ENCODE assay signal across 17 mouse cellular contexts in genomic region chr2:180532386-180532995, GRCm38 (mm10). TPM values are rescaled to one million over a fixed set of nuclear protein-coding genes. Genes with fewer than 3 reads are reported as not detected.
DNase-seq lines count a peak whose midpoint lies in the region; ATAC-seq and TF ChIP-seq lines count a peak whose summit lies in the region.
"Had no signal": no experiment of that assay in that cellular context is flagged by ENCODE, and none has a peak within 500 bp of the region (broad histone marks: within the 10 kb centered on the region; RNA-seq: fewer than 3 reads in every experiment).

No protein-coding gene starts in this region.

- H3K27ac ChIP-seq in forebrain, embryonic 12.5 days, result peak overlapping the region; percentile 59; the same call in 1 of the 2 replicates
- H3K27ac ChIP-seq in forebrain, embryonic 11.5 days (ENCODE audit: low read depth, low read length), result no peak overlapping the region
- H3K27ac ChIP-seq in intestine, embryonic 14.5 days (ENCODE audit: low read depth), result peak overlapping the region; percentile 30; the same call in 1 of the 2 replicates
- H3K27ac ChIP-seq in intestine, postnatal 0 days (ENCODE audit: low read depth, low read length), result no peak overlapping the region
- 0 out of 2 replicates have a peak overlapping the region, but pooled peaks have one; percentile 19 for H3K27ac ChIP-seq in intestine, embryonic 15.5 days
- H3K27ac ChIP-seq: heart, embryonic 13.5 days; left cerebral cortex, adult 2 months; limb, embryonic 13.5 days had no signal

- peaks cover 48% of the 10 kb centered on the region for H3K27me3 ChIP-seq in forebrain, embryonic 12.5 days
- H3K27me3 ChIP-seq in forebrain, embryonic 11.5 days (ENCODE audit: control insufficient read depth, insufficient read depth, low read length), result no peaks in the 10 kb centered on the region; the same call in 1 of the 2 replicates
- H3K27me3 ChIP-seq in intestine, embryonic 14.5 days (replicated peaks; ENCODE audit: control insufficient read depth, insufficient read depth, low read length), result no peaks in the 10 kb centered on the region
- H3K27me3 ChIP-seq in intestine, postnatal 0 days (replicated peaks; ENCODE audit: control insufficient read depth, insufficient read depth, low read length), result no peaks in the 10 kb centered on the region
- peaks cover 3% of the 10 kb centered on the region; the same call in 1 of the 2 replicates for H3K27me3 ChIP-seq in intestine, embryonic 15.5 days (replicated peaks)

- no peaks in the 10 kb centered on the region for H3K36me3 ChIP-seq in forebrain, embryonic 12.5 days (replicated peaks)
- no peaks in the 10 kb centered on the region for H3K36me3 ChIP-seq in forebrain, embryonic 11.5 days (ENCODE audit: control insufficient read depth, insufficient read depth, low read length)
- no peaks in the 10 kb centered on the region for H3K36me3 ChIP-seq in intestine, embryonic 14.5 days (ENCODE audit: control insufficient read depth, insufficient read depth, low read length)
- H3K36me3 ChIP-seq in intestine, postnatal 0 days (ENCODE audit: control insufficient read depth, insufficient read depth), result no peaks in the 10 kb centered on the region
- no peaks in the 10 kb centered on the region for H3K36me3 ChIP-seq in intestine, embryonic 15.5 days
- H3K36me3 ChIP-seq: G1E; heart, embryonic 13.5 days; limb, embryonic 13.5 days had no signal

- H3K9me3 ChIP-seq in forebrain, embryonic 12.5 days, result no peaks in the 10 kb centered on the region
- no peaks in the 10 kb centered on the region for H3K9me3 ChIP-seq in forebrain, embryonic 11.5 days (ENCODE audit: control insufficient read depth, low read length)
- no peaks in the 10 kb centered on the region for H3K9me3 ChIP-seq in intestine, embryonic 14.5 days (ENCODE audit: control insufficient read depth, low read length)
- H3K9me3 ChIP-seq in intestine, postnatal 0 days (ENCODE audit: control insufficient read depth), result no peaks in the 10 kb centered on the region
- H3K9me3 ChIP-seq in intestine, embryonic 15.5 days, result no peaks in the 10 kb centered on the region
- H3K9me3 ChIP-seq: G1E; heart, embryonic 13.5 days; limb, embryonic 13.5 days had no signal

- H3K4me2 ChIP-seq in forebrain, embryonic 12.5 days, result no peak overlapping the region
- no peak overlapping the region for H3K4me2 ChIP-seq in forebrain, embryonic 11.5 days (ENCODE audit: low read depth, low read length, severe bottlenecking)
- H3K4me2 ChIP-seq in intestine, embryonic 14.5 days (ENCODE audit: low read length), result no peak overlapping the region
- no peak overlapping the region for H3K4me2 ChIP-seq in intestine, postnatal 0 days (replicated peaks; ENCODE audit: low read depth)
- H3K4me2 ChIP-seq in intestine, embryonic 15.5 days (replicated peaks), result no peak overlapping the region
- H3K4me2 ChIP-seq: heart, embryonic 13.5 days; limb, embryonic 13.5 days had no signal

- H3K4me1 ChIP-seq in forebrain, embryonic 12.5 days, result peaks cover 44% of the 10 kb centered on the region
- peaks cover 16% of the 10 kb centered on the region for H3K4me1 ChIP-seq in forebrain, embryonic 11.5 days (replicated peaks; ENCODE audit: control insufficient read depth, insufficient read depth, low read length)
- peaks cover 22% of the 10 kb centered on the region for H3K4me1 ChIP-seq in intestine, embryonic 14.5 days (replicated peaks; ENCODE audit: control insufficient read depth, insufficient read depth, low read length)
- no peaks in the 10 kb centered on the region for H3K4me1 ChIP-seq in intestine, postnatal 0 days (replicated peaks; ENCODE audit: control insufficient read depth, insufficient read depth, low read length)
- peaks cover 17% of the 10 kb centered on the region for H3K4me1 ChIP-seq in intestine, embryonic 15.5 days (replicated peaks)

- no peak for ATAC-seq in forebrain, embryonic 12.5 days (ENCODE audit: low FRiP score)
- no peak for ATAC-seq in forebrain, embryonic 11.5 days (replicated peaks; ENCODE audit: low FRiP score)
- ATAC-seq in intestine, embryonic 14.5 days (replicated peaks; ENCODE audit: low FRiP score, low TSS enrichment, low read depth), result no peak
- no peak for ATAC-seq in intestine, postnatal 0 days
- 0 out of 2 replicates have a peak, but pooled peaks have one; percentile 23 for ATAC-seq in intestine, embryonic 15.5 days
- ATAC-seq: inflammation-experienced regulatory T-cells, adult 6 months had no signal

- no peak for DNase-seq in forebrain, embryonic 11.5 days (ENCODE audit: low spot score)
- no peak for DNase-seq in intestine, embryonic 14.5 days (ENCODE audit: low spot score)
- peak; percentile 17 for DNase-seq in adipocyte (ENCODE audit: low spot score)
- DNase-seq in yolk sac, embryonic 10.5 days (ENCODE audit: low spot score), result no peak
- no peak for DNase-seq in T-cell, adult 2 months (ENCODE audit: low spot score)
- DNase-seq: cerebellum, adult 18-20 months; kidney, postnatal 36 days; thymus, postnatal 25 days had no signal

- no peak overlapping the region for H3K4me3 ChIP-seq in forebrain, embryonic 12.5 days (replicated peaks)
- no peak overlapping the region for H3K4me3 ChIP-seq in forebrain, embryonic 11.5 days (ENCODE audit: low read depth, low read length)
- H3K4me3 ChIP-seq in intestine, embryonic 14.5 days (ENCODE audit: low read depth, low read length), result no peak overlapping the region
- H3K4me3 ChIP-seq in intestine, postnatal 0 days (ENCODE audit: low read depth, low read length), result no peak overlapping the region
- no peak overlapping the region for H3K4me3 ChIP-seq in intestine, embryonic 15.5 days (replicated peaks)
- H3K4me3 ChIP-seq: heart, embryonic 13.5 days; left cerebral cortex, adult 2 months; limb, embryonic 13.5 days had no signal

- TF ChIP-seq CTCF in intestine, postnatal 0 days (IDR thresholded peaks at IDR 0.05; ENCODE audit: low read depth), result no peak

- 17% methylated on average over 6 of the region's 6 CpGs for WGBS in forebrain, embryonic 12.5 days
- WGBS in forebrain, embryonic 11.5 days, result 27% methylated on average over 6 of the region's 6 CpGs
- 26% methylated on average over 6 of the region's 6 CpGs for WGBS in intestine, embryonic 14.5 days
- WGBS in intestine, postnatal 0 days, result 42% methylated on average over 6 of the region's 6 CpGs
- 38% methylated on average over 6 of the region's 6 CpGs for WGBS in intestine, embryonic 15.5 days

- no peak overlapping the region for H3K9ac ChIP-seq in forebrain, embryonic 12.5 days
- no peak overlapping the region for H3K9ac ChIP-seq in forebrain, embryonic 11.5 days (ENCODE audit: low read length)
- H3K9ac ChIP-seq in intestine, embryonic 14.5 days (ENCODE audit: low read length), result no peak overlapping the region
- H3K9ac ChIP-seq in intestine, postnatal 0 days (ENCODE audit: low read depth, low read length), result no peak overlapping the region
- no peak overlapping the region for H3K9ac ChIP-seq in intestine, embryonic 15.5 days
- H3K9ac ChIP-seq: heart, embryonic 13.5 days; limb, embryonic 13.5 days had no signal

RNA-seq across cellular contexts. Expression of gene Ntsr1, which starts 32.7 kb away (rescaled TPM):
- 0.55 and 0.67 TPM in 2 replicates for polyA plus RNA-seq in forebrain, embryonic 12.5 days (2016; fragmentation: Nextera tagmentation; extraction: Ambion mirVana)
- polyA plus RNA-seq in forebrain, embryonic 11.5 days (2014; fragmentation: Nextera tagmentation; extraction: Ambion mirVana), result 0.15 and 0.21 TPM in 2 replicates
- 6.2 and 6.3 TPM in 2 replicates for polyA plus RNA-seq in intestine, embryonic 14.5 days (2014; fragmentation: Nextera tagmentation; extraction: Ambion mirVana)
- polyA plus RNA-seq in intestine, postnatal 0 days (2015; fragmentation: Nextera tagmentation; extraction: Ambion mirVana), result 0.67 and 0.74 TPM in 2 replicates
- polyA plus RNA-seq in intestine, embryonic 15.5 days (2015; fragmentation: Nextera tagmentation; extraction: Ambion mirVana), result 2.4 and 2.8 TPM in 2 replicates
- polyA plus RNA-seq: C2C12; G1E; inflammation-experienced regulatory T-cells, adult 6 months had no signal

RNA-seq across cellular contexts. Expression of gene Mrgbp, which starts 48.6 kb away (rescaled TPM):
- polyA plus RNA-seq in forebrain, embryonic 12.5 days (2016; fragmentation: Nextera tagmentation; extraction: Ambion mirVana), result 49.7 and 50.5 TPM in 2 replicates
- 49.5 and 51.9 TPM in 2 replicates for polyA plus RNA-seq in forebrain, embryonic 11.5 days (2014; fragmentation: Nextera tagmentation; extraction: Ambion mirVana)
- polyA plus RNA-seq in intestine, embryonic 14.5 days (2014; fragmentation: Nextera tagmentation; extraction: Ambion mirVana), result 26.2 and 27.3 TPM in 2 replicates
- 10.7 and 10.8 TPM in 2 replicates for polyA plus RNA-seq in intestine, postnatal 0 days (2015; fragmentation: Nextera tagmentation; extraction: Ambion mirVana)
- polyA plus RNA-seq in intestine, embryonic 15.5 days (2015; fragmentation: Nextera tagmentation; extraction: Ambion mirVana), result 20.7 and 22.3 TPM in 2 replicates

RNA-seq across cellular contexts. Expression of gene Ogfr, which starts 56.6 kb away (rescaled TPM):
- polyA plus RNA-seq in forebrain, embryonic 12.5 days (2016; fragmentation: Nextera tagmentation; extraction: Ambion mirVana), result 96.7 and 96.8 TPM in 2 replicates
- 98.6 and 108 TPM in 2 replicates for polyA plus RNA-seq in forebrain, embryonic 11.5 days (2014; fragmentation: Nextera tagmentation; extraction: Ambion mirVana)
- polyA plus RNA-seq in intestine, embryonic 14.5 days (2014; fragmentation: Nextera tagmentation; extraction: Ambion mirVana), result 62.7 and 64.6 TPM in 2 replicates
- polyA plus RNA-seq in intestine, postnatal 0 days (2015; fragmentation: Nextera tagmentation; extraction: Ambion mirVana), result 32.5 and 34.4 TPM in 2 replicates
- polyA plus RNA-seq in intestine, embryonic 15.5 days (2015; fragmentation: Nextera tagmentation; extraction: Ambion mirVana), result 42.1 and 44.2 TPM in 2 replicates

Comparison
In these comparisons a context has a peak if more than half of its experiments do, and no peak if none do; other contexts are left out.
1. H3K27ac ChIP-seq: peak in forebrain, embryonic 12.5 days (single experiment), intestine, embryonic 14.5 days (single experiment) and intestine, embryonic 15.5 days (single experiment); none in forebrain, embryonic 11.5 days (single experiment) and intestine, postnatal 0 days (single experiment).